Mouse (Mus musculus) liver, embryonic 12.5 days (tissue): ENCODE data around the gene Ppp2r3a. TPM values are rescaled to one million over a fixed set of nuclear protein-coding genes. Genes with fewer than 3 reads are reported as not detected.
A peak's percentile ranks its signal among the peaks of the same experiment; 100 is the strongest.

Experiments
- ATAC-seq: fragments of 200-750 bp; cut with Nextera tagmentation; 2 replicates; pipeline ENCODE4 v1.8.0; 2017; ENCODE audit warnings: moderate number of reproducible peaks, mild to moderate bottlenecking, moderate library complexity
- H3K27ac ChIP-seq: fragments of 300-500 bp; sonication (generic); 2 replicates; pipeline ENCODE4 v1.5.1; 2016; ENCODE audit warnings: mild to moderate bottlenecking
- H3K27me3 ChIP-seq: fragments of 300-500 bp; sonication (generic); replicated peaks from 2 replicates; pipeline ENCODE4 v1.6.1; 2016; ENCODE audit warnings: mild to moderate bottlenecking, moderate library complexity
- H3K36me3 ChIP-seq: fragments of 300-500 bp; sonication (generic); 2 replicates; pipeline ENCODE4 v1.6.1; 2016; ENCODE audit warnings: mild to moderate bottlenecking, moderate library complexity
- H3K4me1 ChIP-seq: fragments of 300-500 bp; sonication (generic); 2 replicates; pipeline ENCODE4 v1.6.1; 2016
- H3K4me2 ChIP-seq: fragments of 300-500 bp; sonication (generic); 2 replicates; pipeline ENCODE4 v1.6.1; 2016; ENCODE audit warnings: mild to moderate bottlenecking, moderate library complexity
- H3K4me3 ChIP-seq: fragments of 300-500 bp; sonication (generic); 2 replicates; pipeline ENCODE4 v1.5.1; 2016; ENCODE audit warnings: mild to moderate bottlenecking, moderate library complexity
- H3K9ac ChIP-seq: fragments of 300-500 bp; sonication (generic); 2 replicates; pipeline ENCODE4 v1.6.1; 2016; ENCODE audit warnings: mild to moderate bottlenecking, moderate library complexity
- H3K9me3 ChIP-seq: fragments of 300-500 bp; sonication (generic); replicated peaks from 2 replicates; pipeline ENCODE4 v1.6.1; 2016; ENCODE audit warnings: mild to moderate bottlenecking, moderate library complexity
- WGBS: fragments of 180-500 bp; shearing (Covaris S2); methylation state at CpG from one replicate; pipeline ENCODE4 v1.1.7; 2016; ENCODE audit not compliant: insufficient replicate concordance; 5-methylcytosine and 5-hydroxymethylcytosine counted together
- polyA plus RNA-seq: library from polyadenylated mRNA; unstranded; fragments of >200 nt; fragmentation: Nextera tagmentation; extraction: Ambion mirVana; gene quantifications from 2 replicates; pipeline ENCODE4 v1.2.1, GENCODE M21; 2016

Ppp2r3a gene
- polyA plus RNA-seq, 1 experiment from 2014 or later = 4.0 TPM

GRCm38 (mm10) chr9:101280867-101281266, 29.3 kb upstream of the Ppp2r3a start:
- no peaks in the 10 kb centered on the region for H3K27me3 ChIP-seq
- 81% methylated on average over 6 of the region's 6 CpGs for WGBS
- no peak overlapping the region for H3K27ac ChIP-seq
- no peak for ATAC-seq
- no peaks in the 10 kb centered on the region for H3K9me3 ChIP-seq
- no peaks in the 10 kb centered on the region for H3K4me1 ChIP-seq
- no peak overlapping the region for H3K4me2 ChIP-seq
- no peak overlapping the region for H3K4me3 ChIP-seq
- H3K9ac ChIP-seq = no peak overlapping the region
- no peaks in the 10 kb centered on the region for H3K36me3 ChIP-seq

DNA sequence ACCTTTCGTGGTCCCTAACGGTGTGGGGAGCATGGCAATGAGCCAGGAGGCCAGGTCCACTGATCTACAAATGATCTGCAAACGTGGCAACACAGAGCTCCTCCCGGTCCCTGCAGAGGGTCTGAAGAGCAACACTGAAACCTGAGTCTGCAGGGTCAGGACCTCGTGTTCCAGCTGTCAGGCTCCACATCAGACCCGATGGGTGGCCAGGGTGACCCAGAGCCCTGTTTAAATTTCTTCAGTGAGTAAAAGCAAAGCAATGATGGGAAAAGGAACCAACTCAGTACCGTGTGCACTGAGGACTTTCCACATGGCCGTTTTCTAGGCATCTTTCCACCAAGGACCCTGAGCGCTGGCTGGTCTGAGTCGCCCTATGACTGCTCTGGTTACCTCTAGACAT, 28.6 kb upstream of the Ppp2r3a start:
- Histone ChIP-seq H3K9me3 (no peaks in the 10 kb centered on the region), H3K27ac (no peak overlapping the region), H3K9ac (no peak overlapping the region), H3K4me2 (no peak overlapping the region), H3K4me1 (no peaks in the 10 kb centered on the region), H3K36me3 (no peaks in the 10 kb centered on the region), H3K4me3 (no peak overlapping the region), H3K27me3 (no peaks in the 10 kb centered on the region)
- 70% methylated on average over 10 of the region's 10 CpGs for WGBS
- ATAC-seq = no peak

DNA sequence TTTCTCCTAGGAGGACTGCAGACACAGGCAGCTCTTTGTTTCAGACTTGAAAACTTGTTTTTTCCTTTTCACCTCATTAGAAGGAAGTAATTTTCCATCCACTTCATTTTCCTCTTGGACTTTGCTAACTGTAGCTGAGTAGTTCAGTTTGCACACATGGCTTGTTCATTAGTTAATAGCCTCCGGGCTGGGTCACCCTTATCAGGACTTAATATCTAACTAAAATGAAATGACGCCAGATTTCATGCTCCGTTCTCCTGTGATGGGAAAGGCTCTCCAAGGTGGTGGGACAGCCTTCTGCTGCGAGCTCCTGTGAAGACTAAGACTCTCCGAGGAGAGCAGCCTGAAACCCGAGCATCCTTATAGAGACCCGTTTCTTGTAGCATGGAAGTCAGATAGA, 21.1 kb upstream of the Ppp2r3a start:
- Histone ChIP-seq H3K4me3 (no peak overlapping the region), H3K36me3 (no peaks in the 10 kb centered on the region), H3K9me3 (no peaks in the 10 kb centered on the region), H3K4me1 (no peaks in the 10 kb centered on the region), H3K4me2 (no peak overlapping the region), H3K27me3 (no peaks in the 10 kb centered on the region), H3K27ac (no peak overlapping the region), H3K9ac (no peak overlapping the region)
- ATAC-seq = no peak
- WGBS = 73% methylated on average over 7 of the region's 7 CpGs

DNA sequence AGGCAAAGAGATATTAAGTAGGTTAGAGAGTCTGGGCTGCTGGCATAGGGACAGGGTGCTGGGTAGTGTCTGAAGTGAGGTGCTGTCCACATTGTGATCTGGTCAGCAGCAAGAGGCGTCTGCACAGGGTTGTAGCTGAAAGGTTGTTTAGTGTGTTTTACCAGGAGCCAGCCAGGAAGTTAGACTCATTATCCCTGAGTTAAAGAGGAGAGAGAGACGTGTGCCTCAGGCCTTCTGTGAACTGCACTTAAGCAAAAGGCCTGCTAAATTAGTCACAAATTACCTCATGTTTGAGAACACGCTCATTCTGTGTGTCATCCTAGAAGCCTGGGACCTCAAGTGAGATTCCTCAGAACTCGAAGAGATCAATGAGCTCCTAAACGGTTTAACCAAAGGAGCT, 18.4 kb upstream of the Ppp2r3a start:
- H3K36me3 ChIP-seq = no peaks in the 10 kb centered on the region
- H3K4me1 ChIP-seq = no peaks in the 10 kb centered on the region
- H3K9me3 ChIP-seq = no peaks in the 10 kb centered on the region
- 54% methylated on average over 5 of the region's 5 CpGs for WGBS
- no peak for ATAC-seq
- no peak overlapping the region for H3K9ac ChIP-seq
- H3K4me2 ChIP-seq = no peak overlapping the region
- no peaks in the 10 kb centered on the region for H3K27me3 ChIP-seq
- no peak overlapping the region for H3K4me3 ChIP-seq
- H3K27ac ChIP-seq = no peak overlapping the region

DNA sequence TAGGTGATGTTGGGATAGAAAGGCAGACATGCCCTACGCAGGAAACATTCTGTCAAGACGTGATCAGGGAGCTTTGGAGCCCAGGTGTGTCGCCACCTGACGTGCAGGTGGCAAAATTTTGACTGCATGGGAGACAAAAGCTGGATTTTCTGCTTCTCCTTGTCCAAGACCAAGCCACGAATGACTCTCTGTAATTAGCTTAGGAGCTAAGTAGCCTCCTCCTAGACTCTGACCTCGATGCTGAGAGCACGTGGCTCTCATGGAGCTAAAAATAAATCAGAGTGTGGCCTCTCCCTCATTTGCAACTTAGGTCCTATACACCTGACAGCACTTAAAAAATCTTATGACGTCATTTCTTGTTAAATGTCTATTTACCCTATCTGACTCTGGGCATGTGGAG, 14.4 kb upstream of the Ppp2r3a start:
- no peak for ATAC-seq
- 60% methylated on average over 8 of the region's 8 CpGs for WGBS
- H3K4me3 ChIP-seq = no peak overlapping the region
- 0 out of 2 replicates have a peak, but pooled peaks cover 3% of the 10 kb centered on the region for H3K4me1 ChIP-seq
- no peak overlapping the region for H3K9ac ChIP-seq
- H3K27me3 ChIP-seq = no peaks in the 10 kb centered on the region
- H3K27ac ChIP-seq = no peak overlapping the region
- H3K36me3 ChIP-seq = no peaks in the 10 kb centered on the region
- no peak overlapping the region for H3K4me2 ChIP-seq
- no peaks in the 10 kb centered on the region for H3K9me3 ChIP-seq

DNA sequence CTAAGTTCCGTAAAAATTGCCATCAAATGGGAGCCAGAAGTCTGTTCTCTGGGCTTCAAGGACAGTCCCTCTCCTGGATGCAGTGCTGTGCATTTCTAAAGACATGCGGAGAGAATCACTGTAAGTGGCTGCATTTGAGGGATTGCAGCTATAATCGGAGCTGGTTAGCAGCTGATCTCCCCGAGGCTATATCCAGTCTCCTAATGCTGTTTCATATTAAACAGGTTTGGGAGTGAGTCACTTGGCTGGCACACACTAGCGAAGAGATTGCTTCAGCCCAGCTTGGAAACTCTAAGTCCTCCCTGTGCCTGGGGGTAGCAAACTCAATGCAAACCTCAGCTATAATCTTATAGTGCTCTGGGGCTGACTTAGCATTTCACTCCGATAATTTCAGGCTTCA, 14.0 kb upstream of the Ppp2r3a start:
- H3K9ac ChIP-seq = no peak overlapping the region
- no peak overlapping the region for H3K4me2 ChIP-seq
- no peak for ATAC-seq
- no peaks in the 10 kb centered on the region for H3K9me3 ChIP-seq
- H3K27me3 ChIP-seq = no peaks in the 10 kb centered on the region
- 0 out of 2 replicates have a peak, but pooled peaks cover 3% of the 10 kb centered on the region for H3K4me1 ChIP-seq
- 60% methylated on average over 6 of the region's 6 CpGs for WGBS
- no peak overlapping the region for H3K27ac ChIP-seq
- H3K36me3 ChIP-seq = no peaks in the 10 kb centered on the region
- H3K4me3 ChIP-seq = no peak overlapping the region

DNA sequence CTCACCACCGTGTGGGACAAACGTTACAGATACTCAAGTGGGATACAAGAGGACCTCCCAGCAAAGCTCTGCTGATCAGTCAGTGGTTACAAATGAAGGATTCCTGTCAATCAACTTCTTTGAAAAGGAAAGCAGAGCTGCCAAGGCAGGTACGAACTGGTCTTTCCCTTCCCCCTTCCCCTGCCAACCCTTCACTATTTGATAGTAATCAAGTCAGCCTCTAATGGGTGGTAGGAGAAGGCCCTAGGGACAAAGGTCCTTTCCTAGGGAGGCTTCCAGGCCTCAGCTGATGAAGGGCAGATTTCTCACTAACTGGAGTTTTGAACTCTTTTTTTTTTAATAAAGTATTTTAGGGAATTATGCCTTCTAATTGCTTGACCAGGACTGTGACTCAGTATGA, 11.2 kb upstream of the Ppp2r3a start:
- Histone ChIP-seq H3K9me3 (no peaks in the 10 kb centered on the region), H3K27ac (no peak overlapping the region), H3K27me3 (no peaks in the 10 kb centered on the region), H3K4me3 (no peak overlapping the region), H3K9ac (no peak overlapping the region), H3K4me1 (0 out of 2 replicates have a peak, but pooled peaks cover 3% of the 10 kb centered on the region), H3K4me2 (no peak overlapping the region), H3K36me3 (no peaks in the 10 kb centered on the region)
- no peak for ATAC-seq
- 70% methylated on average over 3 of the region's 3 CpGs for WGBS

DNA sequence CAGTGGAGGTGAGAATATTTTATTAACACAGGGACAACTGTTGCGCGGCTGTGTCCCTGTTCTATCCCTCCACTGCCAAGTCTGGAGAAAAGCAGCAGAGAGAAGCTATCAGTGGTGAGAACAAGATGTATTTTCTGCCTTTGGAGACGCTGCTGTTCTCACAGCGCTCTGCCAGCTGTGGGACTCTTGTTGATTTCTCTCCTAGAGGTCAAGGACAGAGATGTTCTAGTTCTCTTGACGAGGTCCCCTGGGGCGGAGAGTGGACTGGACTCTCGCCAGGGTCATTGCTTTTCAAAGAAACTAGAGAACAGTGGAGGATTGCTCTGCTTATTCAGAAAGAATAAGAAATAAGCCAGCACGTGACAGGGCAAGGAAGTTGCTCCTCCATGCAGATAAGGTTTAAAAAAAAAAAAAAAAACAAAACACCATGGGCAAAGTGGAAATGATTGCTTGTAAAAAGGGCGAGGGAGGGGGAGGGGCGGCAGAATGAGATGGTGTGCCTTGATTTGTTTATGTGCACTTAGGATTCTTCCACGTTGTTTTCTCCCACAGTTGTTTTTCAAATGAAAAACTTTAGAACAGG, 10.5 kb upstream of the Ppp2r3a start:
- Histone ChIP-seq H3K9me3 (no peaks in the 10 kb centered on the region), H3K4me2 (no peak overlapping the region)

DNA sequence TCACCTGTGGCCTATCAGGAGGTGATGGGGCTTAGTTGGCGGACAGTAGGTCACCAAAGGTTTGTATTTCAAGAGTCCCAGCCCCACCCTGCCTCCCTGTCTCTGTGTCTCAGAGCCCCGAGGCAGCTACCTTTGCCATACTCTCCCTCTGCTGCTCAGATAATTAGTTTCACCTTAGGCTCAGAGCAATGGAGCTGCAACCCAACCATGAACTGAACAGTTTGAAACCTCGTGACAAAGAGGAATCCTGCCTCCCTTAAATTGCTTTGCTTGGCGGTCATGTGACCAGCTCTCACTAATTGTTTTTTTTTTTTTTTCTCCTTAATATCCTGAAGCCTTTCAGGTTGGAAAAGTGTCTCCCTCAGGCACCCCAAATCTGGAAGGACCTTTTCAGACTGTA, 9.8 kb upstream of the Ppp2r3a start:
- H3K9ac ChIP-seq = no peak overlapping the region
- no peak overlapping the region for H3K4me2 ChIP-seq
- no peaks in the 10 kb centered on the region for H3K27me3 ChIP-seq
- H3K4me1 ChIP-seq = 0 out of 2 replicates have a peak, but pooled peaks cover 3% of the 10 kb centered on the region
- no peak for ATAC-seq
- H3K4me3 ChIP-seq = no peak overlapping the region
- no peaks in the 10 kb centered on the region for H3K36me3 ChIP-seq
- WGBS = 59% methylated on average over 4 of the region's 4 CpGs
- no peak overlapping the region for H3K27ac ChIP-seq
- no peaks in the 10 kb centered on the region for H3K9me3 ChIP-seq

More for the DNA sequence above, 10.5 kb upstream of the Ppp2r3a start:
- H3K36me3 ChIP-seq = no peaks in the 10 kb centered on the region
- 0 out of 2 replicates have a peak, but pooled peaks cover 3% of the 10 kb centered on the region for H3K4me1 ChIP-seq
- H3K4me3 ChIP-seq = no peak overlapping the region
- no peak overlapping the region for H3K9ac ChIP-seq
- H3K27me3 ChIP-seq = no peaks in the 10 kb centered on the region
- ATAC-seq = no peak
- no peak overlapping the region for H3K27ac ChIP-seq
- 50% methylated on average over 11 of the region's 11 CpGs for WGBS

- no peak overlapping the region for H3K4me2 ChIP-seq
- H3K4me1 ChIP-seq = peaks cover 34% of the 10 kb centered on the region
- H3K27ac ChIP-seq = no peak overlapping the region
- no peaks in the 10 kb centered on the region for H3K9me3 ChIP-seq
- WGBS = 69% methylated on average over 3 of the region's 3 CpGs
- H3K36me3 ChIP-seq = no peaks in the 10 kb centered on the region
- no peak overlapping the region for H3K4me3 ChIP-seq
- no peak overlapping the region for H3K9ac ChIP-seq
- no peak for ATAC-seq
- H3K27me3 ChIP-seq = 0 out of 2 replicates have a peak, but pooled peaks cover 4% of the 10 kb centered on the region
Measured at GRCm38 (mm10) chr9:101253136-101253535, 1.5 kb upstream of the Ppp2r3a start.

- no peak for ATAC-seq
- Histone ChIP-seq H3K4me3 (no peak overlapping the region), H3K36me3 (no peaks in the 10 kb centered on the region), H3K9me3 (no peaks in the 10 kb centered on the region), H3K27me3 (0 out of 2 replicates have a peak, but pooled peaks cover 4% of the 10 kb centered on the region), H3K9ac (no peak overlapping the region), H3K27ac (no peak overlapping the region), H3K4me1 (peaks cover 34% of the 10 kb centered on the region), H3K4me2 (peak overlapping the region; percentile 90)
- WGBS = 9% methylated on average over 4 of the region's 4 CpGs
Measured at GRCm38 (mm10) chr9:101252541-101252940, 946 bp upstream of the Ppp2r3a start.

GRCm38 (mm10) chr9:101250981-101251643, 483 bp downstream of the Ppp2r3a start:
- H3K27ac ChIP-seq = peak overlapping the region; percentile 82
- 1% methylated on average over 51 of the region's 61 CpGs for WGBS

More at GRCm38 (mm10) chr9:101250981-101251643, 483 bp downstream of the Ppp2r3a start:
- H3K9me3 ChIP-seq = no peaks in the 10 kb centered on the region
- ATAC-seq = peak; percentile 95
- 0 out of 2 replicates have a peak, but pooled peaks cover 4% of the 10 kb centered on the region for H3K27me3 ChIP-seq
- peak overlapping the region; percentile 75 for H3K9ac ChIP-seq
- H3K4me3 ChIP-seq = peak overlapping the region; percentile 73
- H3K36me3 ChIP-seq = no peaks in the 10 kb centered on the region
- peaks cover 35% of the 10 kb centered on the region for H3K4me1 ChIP-seq
- peak overlapping the region; percentile 90 for H3K4me2 ChIP-seq
